Mouse (Mus musculus) spleen, embryonic (tissue): ENCODE results near the gene Smim4.

Experiments used
- CTCF ChIA-PET: fragments of 350-600 bp; sonication (Branson Sonifier 250); formaldehyde crosslinking; loops from one replicate; lab custom pipeline; 2022; lab: Charles Lee

Smim4 gene

GRCm38 (mm10) chr14:31128826-31129219 is at the start of gene Smim4:
Gene Smim4, minus strand, starts transcription at chr14:31128956.
- CTCF ChIA-PET: no interaction called here

GRCm38 (mm10) chr14:31177715-31178114 is 49.0 kb upstream of the Smim4 start:
- CTCF ChIA-PET: no interaction called here

- CTCF ChIA-PET: no interaction called here
These were observed 48.5 kb upstream of the Smim4 start for GRCm38 (mm10) chr14:31177287-31177686.

GRCm38 (mm10) chr14:31173537-31173936 is 44.8 kb upstream of the Smim4 start:
- CTCF ChIA-PET: no interaction called here

GRCm38 (mm10) chr14:31172781-31173455 is 44.2 kb upstream of the Smim4 start:
- CTCF ChIA-PET: no interaction called here

- CTCF ChIA-PET: no interaction called here
These were observed 43.1 kb upstream of the Smim4 start for GRCm38 (mm10) chr14:31171821-31172220.

GRCm38 (mm10) chr14:31171386-31171785 is 42.6 kb upstream of the Smim4 start:
- CTCF ChIA-PET: no interaction called here

- CTCF ChIA-PET: no interaction called here
These were observed 42.2 kb upstream of the Smim4 start for GRCm38 (mm10) chr14:31170963-31171362.

GRCm38 (mm10) chr14:31169508-31169907 is 40.8 kb upstream of the Smim4 start:
- CTCF ChIA-PET: no interaction called here

GRCm38 (mm10) chr14:31168425-31168824 is 39.7 kb upstream of the Smim4 start, which contains the start of gene Stab1:
Gene Stab1, minus strand, starts transcription at chr14:31168641.
- CTCF ChIA-PET: no interaction called here

GRCm38 (mm10) chr14:31166827-31167226 is 38.1 kb upstream of the Smim4 start:
- CTCF ChIA-PET: no interaction called here

GRCm38 (mm10) chr14:31165991-31166630 is 37.4 kb upstream of the Smim4 start:
- CTCF ChIA-PET: no interaction called here

- CTCF ChIA-PET: no interaction called here
These were observed 36.7 kb upstream of the Smim4 start for GRCm38 (mm10) chr14:31165458-31165857.

GRCm38 (mm10) chr14:31165010-31165409 is 36.3 kb upstream of the Smim4 start:
- CTCF ChIA-PET: no interaction called here

GRCm38 (mm10) chr14:31164067-31164466 is 35.3 kb upstream of the Smim4 start:
- CTCF ChIA-PET: no interaction called here

- CTCF ChIA-PET: no interaction called here
These were observed 32.9 kb upstream of the Smim4 start for GRCm38 (mm10) chr14:31161638-31162037.

GRCm38 (mm10) chr14:31161191-31161590 is 32.4 kb upstream of the Smim4 start:
- CTCF ChIA-PET: no interaction called here

GRCm38 (mm10) chr14:31160196-31161150 is 31.7 kb upstream of the Smim4 start:
- CTCF ChIA-PET: no interaction called here

GRCm38 (mm10) chr14:31145694-31146093 is 16.9 kb upstream of the Smim4 start:
- CTCF ChIA-PET: no interaction called here

GRCm38 (mm10) chr14:31141011-31141410 is 12.3 kb upstream of the Smim4 start:
- CTCF ChIA-PET: no interaction called here

- CTCF ChIA-PET: no interaction called here
These were observed 11.4 kb upstream of the Smim4 start for GRCm38 (mm10) chr14:31140141-31140540.

- CTCF ChIA-PET: interaction anchor here (1.0 kb wide), 1 partner anchor 8 kb away, joined by 10 read pairs; no protein-coding TSS in a partner anchor
These were observed 10.9 kb upstream of the Smim4 start for GRCm38 (mm10) chr14:31139666-31140065.
